Mouse (Mus musculus) MEL (cell line): ENCODE data around the gene Slc30a9. TPM values are rescaled to one million over a fixed set of nuclear protein-coding genes. Genes with fewer than 3 reads are reported as not detected.
A peak's percentile ranks its signal among the peaks of the same experiment; 100 is the strongest.

ENCODE experiments used
- DNase-seq: peaks from one replicate; pipeline ENCODE4 v3.0.0; 2011; ENCODE audit warnings: low read depth, low spot score
- H3K27ac ChIP-seq: 2 replicates; pipeline ENCODE4 v1.5.1; 2012; ENCODE audit warnings: low read depth, mild to moderate bottlenecking, control low read depth, low read length, moderate library complexity; ENCODE audit not compliant: control insufficient read depth
- H3K27me3 ChIP-seq, 2 experiments: fragments of 150-350 bp in 1 of 2; sonication (generic) in 1 of 2; 2 replicates each; pipeline ENCODE4 v1.6.1; 2012; ENCODE audit warnings: low read length in 2 of 2, mild to moderate bottlenecking in 2 of 2, improper control_type of control experiment in 1 of 2, moderate library complexity in 1 of 2; ENCODE audit not compliant: insufficient read depth in 2 of 2, control insufficient read depth in 1 of 2
- H3K36me3 ChIP-seq, 2 experiments: 2 replicates each; pipeline ENCODE4 v1.6.1; 2012 to 2014; ENCODE audit warnings: low read length in 2 of 2, improper control_type of control experiment in 1 of 2, inconsistent platforms in 1 of 2, mild to moderate bottlenecking in 1 of 2; ENCODE audit not compliant: insufficient read depth in 2 of 2, control insufficient read depth in 1 of 2
- H3K4me1 ChIP-seq, 2 experiments: fragments of 150-350 bp in 1 of 2; sonication (generic) in 1 of 2; 2 replicates each; pipeline ENCODE4 v1.6.1; 2012; ENCODE audit warnings: low read length in 2 of 2, improper control_type of control experiment in 1 of 2, mild to moderate bottlenecking in 1 of 2; ENCODE audit not compliant: insufficient read depth in 2 of 2, control insufficient read depth in 1 of 2
- H3K4me3 ChIP-seq, 2 experiments: fragments of 150-350 bp in 1 of 2; sonication (generic) in 1 of 2; 2 replicates each; pipeline ENCODE4 v1.5.1; 2012; ENCODE audit warnings: low read depth in 2 of 2, low read length in 2 of 2, mild to moderate bottlenecking in 2 of 2, moderate library complexity in 2 of 2, control low read depth in 1 of 2, improper control_type of control experiment in 1 of 2; ENCODE audit not compliant: control insufficient read depth in 1 of 2, insufficient read depth in 1 of 2
- H3K79me2 ChIP-seq: 2 replicates; pipeline ENCODE4 v1.6.1; 2012; ENCODE audit warnings: mild to moderate bottlenecking, low read length, moderate library complexity; ENCODE audit not compliant: control insufficient read depth, poor library complexity, insufficient read depth
- H3K9ac ChIP-seq: 2 replicates; pipeline ENCODE4 v1.6.1; 2012; ENCODE audit warnings: low read depth, mild to moderate bottlenecking, control low read depth, low read length, moderate library complexity; ENCODE audit not compliant: control insufficient read depth, poor library complexity, severe bottlenecking
- H3K9me3 ChIP-seq: fragments of 150-350 bp; sonication (generic); replicated peaks from 2 replicates; pipeline ENCODE4 v1.6.1; 2012; ENCODE audit warnings: mild to moderate bottlenecking, low read length, improper control_type of control experiment, moderate library complexity; ENCODE audit not compliant: insufficient read depth
- CTCF ChIP-seq, 3 experiments: IDR thresholded peaks in 2 of 3; conservative IDR thresholded peaks in 1 of 3; 2 replicates each; pipeline ENCODE4 v1.5.1; 2011 to 2012; ENCODE audit warnings: low read length in 3 of 3, low read depth in 2 of 3, mild to moderate bottlenecking in 2 of 3, improper control_type of control experiment in 1 of 3, inconsistent platforms in 1 of 3, mixed read lengths in 1 of 3, moderate library complexity in 1 of 3; ENCODE audit not compliant: control insufficient read depth in 1 of 3, insufficient read depth in 1 of 3, poor library complexity in 1 of 3, severe bottlenecking in 1 of 3
- ETS1 ChIP-seq: IDR thresholded peaks from 2 replicates; pipeline ENCODE4 v1.6.1; 2012; ENCODE audit warnings: low read depth, mild to moderate bottlenecking, inconsistent platforms, low read length, improper control_type of control experiment, moderate library complexity
- MAZ ChIP-seq: IDR thresholded peaks from 2 replicates; pipeline ENCODE4 v1.6.1; 2012; ENCODE audit warnings: low read depth, mild to moderate bottlenecking, inconsistent platforms, low read length, improper control_type of control experiment
- NELFE ChIP-seq: IDR thresholded peaks from 2 replicates; pipeline ENCODE4 v1.6.1; 2011; ENCODE audit warnings: low read depth, low read length, improper control_type of control experiment
- NRF1 ChIP-seq: IDR thresholded peaks from 2 replicates; pipeline ENCODE4 v1.6.1; 2014; ENCODE audit warnings: low read depth, mild to moderate bottlenecking, inconsistent platforms, low read length, improper control_type of control experiment, moderate library complexity; ENCODE audit not compliant: poor library complexity, insufficient read depth, severe bottlenecking
- POLR2AphosphoS2 ChIP-seq: IDR thresholded peaks from 2 replicates; pipeline ENCODE4 v1.6.1; 2011; ENCODE audit warnings: low read length, improper control_type of control experiment
- RCOR1 ChIP-seq: IDR thresholded peaks from 2 replicates; pipeline ENCODE4 v1.6.1; 2012; ENCODE audit warnings: low read depth, mild to moderate bottlenecking, inconsistent platforms, low read length, improper control_type of control experiment
- SIN3A ChIP-seq: IDR thresholded peaks from 2 replicates; pipeline ENCODE4 v1.6.1; 2012; ENCODE audit warnings: low read length, improper control_type of control experiment, inconsistent platforms
- SMC3 ChIP-seq: IDR thresholded peaks from 2 replicates; pipeline ENCODE4 v1.6.1; 2011; ENCODE audit warnings: low read depth, low read length, improper control_type of control experiment
- ZKSCAN1 ChIP-seq: IDR thresholded peaks from 2 replicates; pipeline ENCODE4 v1.6.1; 2012; ENCODE audit warnings: low read depth, mild to moderate bottlenecking, inconsistent platforms, low read length, improper control_type of control experiment, moderate library complexity
- ZMIZ1 ChIP-seq: IDR thresholded peaks from 2 replicates; pipeline ENCODE4 v1.6.1; 2012; ENCODE audit warnings: low read depth, mild to moderate bottlenecking, inconsistent platforms, low read length, improper control_type of control experiment, moderate library complexity
- polyA plus RNA-seq, 2 experiments: library from polyadenylated mRNA; stranded (reverse) in 1 of 2; unstranded in 1 of 2; fragments of >175 nt in 1 of 2; fragments of >200 nt in 1 of 2; gene quantifications; 2 replicates each; pipeline versions ENCODE4 v1.2.1 to v1.2.4; 2012; ENCODE audit warnings: low replicate concordance in 2 of 2, low read depth in 1 of 2; ENCODE audit not compliant: insufficient read length in 2 of 2, insufficient read depth in 1 of 2, missing spikeins in 1 of 2
- total RNA-seq: library from RNA; depleted of rRNA; stranded (reverse); fragments of 300-350 nt; gene quantifications from 2 replicates; pipeline ENCODE4 v1.2.3, GENCODE M21; 2012

Gene Slc30a9
- total and polyA plus RNA-seq, 3 experiments = 20.2 to 284 (median 37.6) TPM

- TF ChIP-seq NELFE (no peak), MAZ (no peak)
These were observed 986 bp downstream of the Slc30a9 start (continued) for GRCm38 (mm10) chr5:67307659-67308222.

- H3K79me2 ChIP-seq = peaks cover 17% of the 10 kb centered on the region
- peaks cover 0 to 9% of the 10 kb centered on the region in 2 experiments; a peak in 3 of 4 replicates for H3K36me3 ChIP-seq
- H3K4me3 ChIP-seq = no peak overlapping the region
- TF ChIP-seq ZKSCAN1 (no peak), POLR2AphosphoS2 (no peak), CTCF (IDR thresholded peaks at IDR 0.05 in 2 of 3, conservative IDR thresholded peaks at IDR 0.05 in 1 of 3; ENCODE audit: control insufficient read depth in 1 of 3, insufficient read depth in 1 of 3, low read depth in 2 of 3, low read length in 3 of 3, poor library complexity in 1 of 3, severe bottlenecking in 1 of 3) (peak in 1 of 3 experiments; percentile 22; a peak in 2 of 6 replicates)
- TF ChIP-seq, all 39 proteins: peak for 1
- H3K9ac ChIP-seq = no peak overlapping the region
- H3K27me3 ChIP-seq = no peaks in the 10 kb centered on the region
- peaks cover 2 to 3% of the 10 kb centered on the region in 2 experiments; a peak in 2 of 4 replicates for H3K4me1 ChIP-seq
- H3K27ac ChIP-seq = no peak overlapping the region
- no peaks in the 10 kb centered on the region for H3K9me3 ChIP-seq
- no peak for DNase-seq
These were observed 5.2 kb downstream of the Slc30a9 start for GRCm38 (mm10) chr5:67311811-67312521.

GRCm38 (mm10) chr5:67312522-67312851 is 5.7 kb downstream of the Slc30a9 start:
- no peak for DNase-seq
- Histone ChIP-seq H3K79me2 (peaks cover 12% of the 10 kb centered on the region), H3K36me3 (peaks cover 0 to 9% of the 10 kb centered on the region in 2 experiments), H3K27ac (no peak overlapping the region), H3K9me3 (no peaks in the 10 kb centered on the region), H3K4me3 (no peak overlapping the region), H3K9ac (no peak overlapping the region), H3K4me1 (peaks cover 2 to 3% of the 10 kb centered on the region in 2 experiments; a peak in 2 of 4 replicates), H3K27me3 (no peaks in the 10 kb centered on the region)
- no peak for TF ChIP-seq MAZ
- no peak for TF ChIP-seq NRF1
- no peak for TF ChIP-seq ZMIZ1
- no peak for TF ChIP-seq SMC3
- no peak for TF ChIP-seq RCOR1

- no peak for TF ChIP-seq NELFE
- no peak for TF ChIP-seq SIN3A
- TF ChIP-seq ETS1 = no peak
- no peak overlapping the region for H3K9ac ChIP-seq
- H3K4me3 ChIP-seq = no peak overlapping the region
- H3K79me2 ChIP-seq = no peaks in the 10 kb centered on the region
- no peaks in the 10 kb centered on the region for H3K4me1 ChIP-seq
- DNase-seq = no peak
- no peaks in the 10 kb centered on the region for H3K9me3 ChIP-seq
- H3K36me3 ChIP-seq = peaks cover 0 to 11% of the 10 kb centered on the region in 2 experiments; a peak in 2 of 4 replicates
- no peak overlapping the region for H3K27ac ChIP-seq
- H3K27me3 ChIP-seq = no peaks in the 10 kb centered on the region
These were observed 15.0 kb downstream of the Slc30a9 start for GRCm38 (mm10) chr5:67321656-67322268.
